Mouse (Mus musculus) bone marrow, adult 2 months (tissue): Measurements from ENCODE around the gene Vwf.

Source experiments
- CTCF ChIP-seq: fragments of 200-500 bp; IDR thresholded peaks from 2 replicates; pipeline ENCODE4 v1.5.1; 2011; ENCODE audit warnings: low read length, control low read depth; ENCODE audit not compliant: control insufficient read depth, insufficient read depth
- POLR2A ChIP-seq: fragments of 200-500 bp; IDR thresholded peaks from 2 replicates; pipeline ENCODE4 v1.6.1; 2011; ENCODE audit warnings: low read depth, mild to moderate bottlenecking, control low read depth, low read length, borderline replicate concordance; ENCODE audit not compliant: control insufficient read depth

DNA sequence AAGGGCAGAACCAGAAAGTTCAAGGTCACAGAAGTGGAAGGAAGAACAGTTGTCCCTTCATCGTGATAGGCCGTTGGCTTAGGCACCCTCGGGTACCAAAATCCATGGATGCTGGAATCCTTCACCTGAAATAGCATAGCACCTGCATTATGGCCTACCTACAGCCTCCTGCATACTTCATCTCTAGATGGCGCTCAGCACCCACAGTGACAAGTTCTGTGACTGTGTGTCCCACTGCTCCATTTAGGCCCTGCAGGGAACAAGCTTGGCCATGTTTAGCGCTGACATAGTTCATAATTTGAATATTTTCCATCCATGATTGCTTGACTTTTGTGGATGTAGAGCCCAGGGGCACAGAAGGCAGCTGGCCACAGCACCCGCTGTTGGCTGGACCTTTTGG is 62.5 kb downstream of the Vwf start:
- TF ChIP-seq CTCF (no peak), POLR2A (no peak)
